Mouse (Mus musculus): ENCODE results near the gene Litaf. TPM values are rescaled to one million over a fixed set of nuclear protein-coding genes. Genes with fewer than 3 reads are reported as not detected.
A peak's percentile ranks its signal among the peaks of the same experiment; 100 is the strongest.

Litaf gene
- total and polyA plus RNA-seq, 2 experiments from 2014 or later: 28.2 to 31.6 TPM

DNA sequence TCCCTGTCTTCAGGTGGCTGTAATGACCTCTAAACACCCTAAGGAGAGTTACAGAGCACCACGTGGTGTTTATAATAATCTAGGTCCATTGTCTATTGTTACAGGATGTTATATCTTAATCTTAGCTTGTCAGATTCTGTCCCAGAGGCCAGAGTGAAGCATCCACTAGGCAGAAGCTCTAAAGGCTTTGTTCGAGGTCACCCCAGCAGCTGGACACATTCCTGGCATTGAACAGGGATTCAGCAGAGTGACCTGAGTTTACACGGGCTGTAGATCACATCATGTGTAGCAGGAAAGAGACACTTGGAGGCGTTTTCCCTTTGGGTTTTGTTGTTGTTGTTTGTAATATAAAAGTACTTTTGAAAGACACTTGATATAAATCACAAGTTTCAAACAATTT lies 26.1 kb upstream of the Litaf start:
- Histone ChIP-seq H3K4me1 (ENCODE audit: insufficient read depth, low read length) (no peaks in the 10 kb centered on the region; the same call in 1 of the 2 replicates), H3K27ac (peak overlapping the region; percentile 11; the same call in 1 of the 2 replicates), H3K4me3 (ENCODE audit: low read length) (no peak overlapping the region), H3K9me3 (ENCODE audit: low read length) (no peaks in the 10 kb centered on the region), H3K27me3 (ENCODE audit: insufficient read depth, low read length) (no peaks in the 10 kb centered on the region), H3K9ac (replicated peaks; ENCODE audit: low read length) (no peak overlapping the region), H3K4me2 (ENCODE audit: low read depth, low read length) (no peak overlapping the region), H3K36me3 (ENCODE audit: insufficient read depth, low read length) (peaks cover 21% of the 10 kb centered on the region)
- WGBS: 59% methylated on average over 4 of the region's 4 CpGs
- ATAC-seq (no peak), DNase-seq (ENCODE audit: low spot score) (no peak)
- TF ChIP-seq CTCF (IDR thresholded peaks at IDR 0.05; ENCODE audit: low read depth): no peak

DNA sequence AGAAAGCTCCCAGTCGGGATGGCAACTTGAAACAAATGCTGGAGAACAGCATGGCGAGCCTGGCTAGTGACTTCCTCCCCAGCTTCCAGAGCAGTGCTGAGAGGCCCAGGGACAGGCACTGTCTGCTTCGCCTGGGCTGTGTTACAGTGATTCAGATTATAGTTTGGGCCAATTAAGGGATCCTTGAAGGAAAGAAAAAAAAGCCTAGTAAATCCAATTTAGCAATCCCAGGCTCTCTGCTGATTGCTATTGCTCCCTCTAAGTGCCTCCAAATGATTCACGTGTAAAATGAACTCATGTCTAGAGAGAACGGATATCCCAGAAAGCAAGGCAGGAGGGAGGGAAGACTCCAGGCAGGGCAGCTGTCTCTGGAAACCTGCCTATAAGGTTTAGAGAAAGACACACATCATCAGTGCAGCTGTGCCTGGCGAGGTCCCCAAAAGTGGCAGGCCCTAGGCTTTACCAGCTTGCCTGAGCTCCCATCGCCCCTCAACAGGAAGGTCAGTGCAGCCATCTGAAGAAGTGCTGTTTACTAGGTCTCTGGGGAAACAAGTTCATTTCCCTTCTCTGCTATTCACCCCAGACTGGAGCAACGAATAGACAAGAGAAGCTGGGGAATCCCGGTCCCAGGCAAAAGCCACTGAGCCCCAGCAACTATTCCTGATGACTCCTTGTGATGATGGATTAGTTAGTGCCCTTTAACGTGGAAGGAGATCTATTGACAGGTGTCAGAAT lies 25.0 kb upstream of the Litaf start:
- no peak for TF ChIP-seq CTCF (IDR thresholded peaks at IDR 0.05; ENCODE audit: low read depth)
- H3K4me2 ChIP-seq (ENCODE audit: low read depth, low read length): no peak overlapping the region
- ATAC-seq: no peak
- H3K27me3 ChIP-seq (ENCODE audit: insufficient read depth, low read length): no peaks in the 10 kb centered on the region
- peaks cover 21% of the 10 kb centered on the region for H3K36me3 ChIP-seq (ENCODE audit: insufficient read depth, low read length)
- peak overlapping the region; percentile 64 for H3K27ac ChIP-seq
- H3K9me3 ChIP-seq (ENCODE audit: low read length): no peaks in the 10 kb centered on the region
- WGBS: 68% methylated on average over 10 of the region's 10 CpGs
- H3K9ac ChIP-seq (replicated peaks; ENCODE audit: low read length): no peak overlapping the region
- no peaks in the 10 kb centered on the region; the same call in 1 of the 2 replicates for H3K4me1 ChIP-seq (ENCODE audit: insufficient read depth, low read length)
- DNase-seq (ENCODE audit: low spot score): no peak
- H3K4me3 ChIP-seq (ENCODE audit: low read length): no peak overlapping the region

DNA sequence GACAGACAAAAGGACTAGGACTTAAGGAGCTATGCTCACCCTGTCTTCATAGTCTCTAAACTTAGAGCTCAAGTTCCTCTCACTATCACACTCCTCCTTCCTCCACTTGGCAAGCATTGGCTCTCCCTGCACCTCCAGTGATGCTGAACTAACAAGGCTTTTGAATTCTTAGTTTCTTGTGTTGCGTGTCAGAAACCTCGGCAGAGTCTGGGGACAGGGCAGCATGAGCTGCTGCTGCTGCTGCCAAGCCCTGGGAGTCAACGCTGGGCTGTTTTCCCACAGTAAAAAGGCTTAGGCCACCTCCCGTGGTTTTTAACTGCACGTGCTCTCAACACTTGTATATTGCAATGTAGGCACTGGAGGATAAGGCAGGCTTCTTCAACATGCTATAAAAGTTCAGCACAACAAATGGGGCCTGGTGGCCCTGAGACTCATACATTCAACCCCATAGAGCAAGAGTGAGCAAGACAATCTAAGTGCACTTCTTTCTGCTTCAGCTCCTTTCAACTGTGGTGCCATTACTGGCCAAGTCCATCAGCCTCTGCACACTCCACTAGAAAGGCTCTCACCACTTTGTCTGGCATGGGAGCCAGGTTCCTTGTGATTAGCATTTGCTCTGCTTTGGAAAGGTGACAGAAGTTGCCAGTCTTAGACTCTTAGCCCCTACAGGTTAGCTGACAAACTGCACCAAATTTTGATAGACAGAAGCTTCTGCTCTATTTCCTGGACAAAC lies 21.1 kb upstream of the Litaf start:
- ATAC-seq: peak; percentile 91
- Histone ChIP-seq H3K4me1 (ENCODE audit: insufficient read depth, low read length) (no peaks in the 10 kb centered on the region; the same call in 1 of the 2 replicates), H3K36me3 (ENCODE audit: insufficient read depth, low read length) (peaks cover 46% of the 10 kb centered on the region), H3K27ac (peak overlapping the region; percentile 69), H3K9ac (replicated peaks; ENCODE audit: low read length) (no peak overlapping the region), H3K27me3 (ENCODE audit: insufficient read depth, low read length) (no peaks in the 10 kb centered on the region), H3K9me3 (ENCODE audit: low read length) (no peaks in the 10 kb centered on the region), H3K4me3 (ENCODE audit: low read length) (no peak overlapping the region), H3K4me2 (ENCODE audit: low read depth, low read length) (no peak overlapping the region)
- TF ChIP-seq CTCF (IDR thresholded peaks at IDR 0.05; ENCODE audit: low read depth): peak; percentile 60
- DNase-seq (ENCODE audit: low spot score): peak; percentile 84
- WGBS: 21% methylated on average over 5 of the region's 5 CpGs

DNA sequence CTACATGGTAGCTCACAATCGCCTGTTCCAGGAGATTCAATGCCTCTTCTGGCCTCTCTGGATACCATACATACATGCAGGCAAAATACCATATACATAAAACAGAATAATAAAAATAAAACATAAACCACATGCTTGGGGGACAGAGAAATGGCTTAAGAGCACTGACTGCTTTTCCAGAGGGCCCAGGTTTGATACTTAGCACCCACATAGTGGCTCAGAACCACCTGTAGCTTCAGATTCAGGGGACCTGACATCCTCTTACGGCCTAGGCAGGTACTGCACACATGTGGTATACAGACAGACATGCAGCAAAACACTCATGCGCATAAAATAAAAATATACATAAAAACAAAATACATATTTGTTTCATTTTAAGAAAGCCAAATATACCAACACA lies 20.3 kb upstream of the Litaf start:
- H3K9me3 ChIP-seq (ENCODE audit: low read length): no peaks in the 10 kb centered on the region
- no peak overlapping the region for H3K9ac ChIP-seq (replicated peaks; ENCODE audit: low read length)
- H3K4me3 ChIP-seq (ENCODE audit: low read length): no peak overlapping the region
- DNase-seq (ENCODE audit: low spot score) (no peak), ATAC-seq (no peak)
- WGBS: 87% methylated on average over 3 of the region's 3 CpGs
- H3K4me2 ChIP-seq (ENCODE audit: low read depth, low read length): no peak overlapping the region
- 0 out of 2 replicates have a peak overlapping the region, but pooled peaks have one; percentile 4 for H3K27ac ChIP-seq
- no peak for TF ChIP-seq CTCF (IDR thresholded peaks at IDR 0.05; ENCODE audit: low read depth)
- no peaks in the 10 kb centered on the region; the same call in 1 of the 2 replicates for H3K4me1 ChIP-seq (ENCODE audit: insufficient read depth, low read length)
- H3K36me3 ChIP-seq (ENCODE audit: insufficient read depth, low read length): peaks cover 38% of the 10 kb centered on the region
- H3K27me3 ChIP-seq (ENCODE audit: insufficient read depth, low read length): no peaks in the 10 kb centered on the region

DNA sequence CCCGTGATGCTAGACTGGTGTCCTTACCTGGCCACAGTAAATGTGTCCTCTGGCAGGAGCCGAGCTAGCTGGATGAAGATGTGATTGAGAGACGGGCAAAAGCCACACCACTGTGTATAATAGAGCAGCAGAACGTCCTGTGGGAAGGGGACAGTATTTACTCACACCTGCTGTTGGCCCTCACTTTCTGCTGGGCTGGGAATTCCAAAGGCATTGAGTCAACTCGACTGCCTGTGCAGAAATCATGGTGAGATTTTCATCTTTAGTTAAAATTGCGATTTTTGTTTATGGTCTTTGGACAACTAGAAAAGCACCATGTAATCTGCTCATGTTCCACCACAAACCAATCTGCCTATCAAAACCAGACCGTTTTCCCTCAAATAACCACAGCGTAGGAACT lies 18.2 kb upstream of the Litaf start:
- 87% methylated on average over 8 of the region's 8 CpGs for WGBS
- TF ChIP-seq CTCF (IDR thresholded peaks at IDR 0.05; ENCODE audit: low read depth): no peak

DNA sequence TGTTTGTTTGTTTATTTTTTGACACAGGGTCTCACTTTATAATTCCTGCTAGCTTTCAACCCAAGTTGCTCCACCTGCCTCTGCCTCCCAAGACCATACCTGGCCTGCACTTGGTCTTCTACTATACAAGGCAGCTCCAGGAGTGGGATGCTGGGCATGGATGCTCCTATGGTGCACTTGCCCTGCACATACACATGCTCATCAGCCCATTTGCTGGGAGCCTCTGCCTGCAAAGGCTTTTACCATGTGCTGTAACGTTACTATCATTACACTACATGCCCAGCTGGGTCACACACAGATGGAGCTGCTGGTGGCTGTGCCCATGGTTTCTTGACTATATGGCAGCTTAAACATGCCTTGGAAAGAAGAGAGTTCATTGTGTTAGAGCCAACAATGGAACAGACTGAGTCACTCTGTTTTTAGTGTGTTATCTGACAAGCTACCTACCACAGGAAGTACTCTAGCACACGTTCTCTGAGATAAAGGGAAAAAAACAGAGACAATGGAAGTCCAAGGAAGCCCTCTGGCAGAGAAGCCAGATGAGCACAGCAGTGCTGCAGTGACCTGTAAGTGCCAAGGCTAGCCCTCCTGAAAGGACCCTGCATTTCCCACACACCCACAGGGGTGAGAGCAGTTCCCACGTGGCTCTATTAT lies 12.4 kb upstream of the Litaf start:
- WGBS: 52% methylated on average over 3 of the region's 3 CpGs
- no peak for DNase-seq (ENCODE audit: low spot score)
- H3K36me3 ChIP-seq (ENCODE audit: insufficient read depth, low read length): peaks cover 47% of the 10 kb centered on the region
- no peaks in the 10 kb centered on the region for H3K4me1 ChIP-seq (ENCODE audit: insufficient read depth, low read length)
- H3K27ac ChIP-seq: no peak overlapping the region
- ATAC-seq: no peak
- no peaks in the 10 kb centered on the region for H3K27me3 ChIP-seq (ENCODE audit: insufficient read depth, low read length)
- no peak for TF ChIP-seq CTCF (IDR thresholded peaks at IDR 0.05; ENCODE audit: low read depth)
- H3K9ac ChIP-seq (replicated peaks; ENCODE audit: low read length): no peak overlapping the region
- no peak overlapping the region for H3K4me3 ChIP-seq (ENCODE audit: low read length)
- no peak overlapping the region for H3K4me2 ChIP-seq (ENCODE audit: low read depth, low read length)
- no peaks in the 10 kb centered on the region for H3K9me3 ChIP-seq (ENCODE audit: low read length)

More for the DNA sequence above, 18.2 kb upstream of the Litaf start:
- no peaks in the 10 kb centered on the region for H3K9me3 ChIP-seq (ENCODE audit: low read length)
- H3K27ac ChIP-seq: no peak overlapping the region
- H3K4me2 ChIP-seq (ENCODE audit: low read depth, low read length): no peak overlapping the region
- ATAC-seq (no peak), DNase-seq (ENCODE audit: low spot score) (no peak)
- H3K4me1 ChIP-seq (ENCODE audit: insufficient read depth, low read length): no peaks in the 10 kb centered on the region; the same call in 1 of the 2 replicates
- H3K27me3 ChIP-seq (ENCODE audit: insufficient read depth, low read length): no peaks in the 10 kb centered on the region
- H3K9ac ChIP-seq (replicated peaks; ENCODE audit: low read length): no peak overlapping the region
- H3K4me3 ChIP-seq (ENCODE audit: low read length): no peak overlapping the region
- peaks cover 39% of the 10 kb centered on the region for H3K36me3 ChIP-seq (ENCODE audit: insufficient read depth, low read length)

Data from hindbrain, postnatal 0 days (tissue).